Mouse (Mus musculus): Measurements from ENCODE around the gene Lce1e. TPM values are rescaled to one million over a fixed set of nuclear protein-coding genes. Genes with fewer than 3 reads are reported as not detected.
"Not testable (repeated sequence)": the region's sequence is repeated elsewhere in the genome, so short reads cannot be mapped to it uniquely, and the experiment has no call there.

Gene Lce1e
- polyA plus RNA-seq (2012; rRNA removed), result not detected in 2 replicates

DNA sequence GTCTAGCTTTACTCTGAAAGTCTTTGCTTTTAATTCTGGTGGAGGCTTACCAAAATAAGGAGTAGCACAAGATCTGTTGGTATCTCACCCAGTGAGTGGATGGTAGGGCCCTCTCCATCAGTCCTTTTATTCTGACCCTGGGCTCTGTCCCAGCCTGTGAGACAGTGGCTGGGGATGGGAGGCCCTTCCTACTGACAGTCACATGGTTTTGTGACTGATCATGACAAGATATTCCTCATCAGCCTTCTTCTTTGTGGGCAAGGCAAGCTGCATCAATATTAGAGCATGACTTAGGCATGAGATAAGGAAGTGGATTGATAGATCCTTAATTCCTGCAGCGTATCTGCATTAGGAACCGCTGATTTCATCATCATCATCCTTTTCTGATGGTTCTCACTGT lies at the start of gene Lce1e:
TSS of gene Lce1e (minus strand) at position 101 of the 400 bp plus-strand sequence.
- DNase-seq (ENCODE audit: low read depth), result no peak

DNA sequence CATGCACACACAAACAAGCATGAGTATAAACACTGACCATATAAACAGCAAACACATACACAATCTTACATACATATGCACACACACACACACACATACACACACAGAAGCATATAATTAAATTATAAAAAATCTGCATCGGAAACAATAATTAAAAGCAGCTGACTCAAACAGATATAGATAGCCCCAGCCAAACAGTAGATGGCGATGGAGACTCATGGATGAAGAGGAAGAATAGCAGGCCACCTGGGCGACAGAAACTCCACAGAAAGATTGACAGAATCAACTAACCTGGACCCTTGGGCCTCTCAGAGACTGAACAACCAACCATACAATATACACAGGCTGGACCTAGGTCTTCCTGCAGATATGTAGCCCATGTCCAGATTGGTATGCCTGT lies 44.3 kb upstream of the Lce1e start:
- no peak for DNase-seq (ENCODE audit: low read depth)

DNA sequence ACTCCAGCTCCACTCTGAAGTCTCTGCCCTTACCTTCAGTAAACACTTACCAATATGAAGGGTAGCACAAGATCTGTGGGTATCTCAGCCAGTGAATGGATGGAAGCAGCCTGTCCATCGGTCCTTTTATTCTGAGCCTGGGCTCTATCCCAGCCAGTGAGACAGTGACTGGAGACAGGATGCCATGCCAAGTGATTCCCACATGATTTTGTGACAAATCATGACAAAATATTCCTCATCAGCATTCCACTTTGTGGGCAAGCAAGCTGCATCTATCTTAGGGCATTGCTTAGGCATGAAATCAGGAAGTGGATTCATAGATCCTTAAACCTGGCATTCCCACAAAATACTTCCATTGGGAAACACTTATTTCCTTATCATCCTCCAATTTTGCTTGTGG lies 43.4 kb upstream of the Lce1e start, which contains the start of gene Lce1g:
TSS of gene Lce1g (minus strand) at position 101 of the 400 bp plus-strand sequence.
- DNase-seq (ENCODE audit: low read depth), result no peak

DNA sequence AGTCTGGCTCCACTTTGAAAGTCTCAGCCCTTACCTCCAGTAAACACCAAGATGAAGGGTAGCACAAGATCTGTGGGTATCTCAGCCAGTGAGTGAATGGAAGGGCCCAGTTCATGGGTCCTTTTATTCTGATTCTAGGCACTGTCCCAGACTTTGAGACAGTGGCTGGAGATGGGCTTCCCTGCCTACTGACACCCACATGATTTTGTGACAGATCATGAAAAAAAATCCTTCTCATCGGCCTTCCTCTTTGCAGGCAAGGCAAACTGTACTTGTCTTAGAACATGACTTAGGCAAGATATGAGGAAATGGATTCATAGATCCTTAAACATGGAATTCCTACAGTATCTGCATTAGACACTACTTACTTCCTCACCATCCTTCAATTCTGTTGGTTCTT lies 30.1 kb upstream of the Lce1e start, which contains the start of gene Gm38119:
TSS of gene Gm38119 (minus strand) at position 101 of the 400 bp plus-strand sequence.
- no peak for DNase-seq (ENCODE audit: low read depth)

DNA sequence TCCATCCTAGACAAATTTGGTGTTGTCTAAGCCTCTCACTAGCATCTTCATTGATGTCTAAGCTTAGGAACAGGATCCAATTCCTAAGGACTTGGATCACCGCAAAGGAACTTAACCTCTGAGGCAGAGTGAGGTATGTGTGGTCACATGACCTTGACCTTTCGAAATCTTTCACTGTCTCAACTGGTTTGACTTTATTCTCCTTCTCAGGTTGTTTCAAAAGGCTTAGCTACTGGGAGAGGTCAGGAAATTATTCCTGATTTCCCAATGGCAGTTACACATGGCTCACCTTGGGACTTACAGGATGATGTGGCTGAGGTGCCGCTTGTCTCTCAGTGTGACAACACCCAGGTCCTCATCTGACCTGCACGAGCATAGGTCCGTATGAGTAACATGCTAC lies 13.8 kb upstream of the Lce1e start:
- DNase-seq (ENCODE audit: low read depth), result peak; percentile 55

DNA sequence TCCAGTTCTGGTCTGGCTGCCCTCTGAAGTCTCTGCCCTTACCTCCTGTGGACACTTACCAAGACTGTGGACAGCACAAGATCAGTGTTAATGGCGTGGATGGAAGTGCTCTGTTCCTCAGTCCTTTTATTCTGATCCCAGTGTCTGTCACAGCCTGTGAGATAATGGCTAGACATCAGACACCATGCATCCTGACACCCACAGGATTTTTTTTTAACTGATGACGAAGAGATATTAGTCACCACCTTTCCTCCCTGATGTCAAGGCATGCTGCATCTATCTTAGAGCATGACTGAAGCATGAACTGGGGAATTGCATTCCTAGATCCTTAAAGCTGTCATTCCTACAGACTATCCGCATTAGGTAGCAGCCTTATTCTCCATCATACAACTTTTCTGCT lies 11.4 kb upstream of the Lce1e start, which contains the start of gene Lce1f:
TSS of gene Lce1f (minus strand) at position 101 of the 400 bp plus-strand sequence.
- DNase-seq (ENCODE audit: low read depth), result no peak

DNA sequence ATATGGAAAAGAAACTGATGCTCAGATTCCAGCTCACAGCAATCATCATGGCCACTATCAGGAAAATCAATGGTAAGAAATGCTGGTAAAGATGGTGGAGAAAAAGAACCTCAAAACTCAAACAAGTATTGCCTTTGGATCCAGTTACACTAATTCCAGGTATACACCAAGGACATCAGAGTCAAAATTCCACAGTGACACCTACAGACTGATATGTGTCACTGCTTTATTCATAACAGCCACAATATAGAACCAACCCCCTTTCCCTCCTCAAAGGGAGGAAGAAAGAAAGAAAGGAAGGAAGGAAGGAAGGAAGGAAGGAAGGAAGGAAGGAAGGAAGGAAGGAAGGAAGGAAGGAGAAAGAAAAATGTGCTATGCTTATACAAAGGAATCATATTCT lies 6.2 kb upstream of the Lce1e start:
- DNase-seq (ENCODE audit: low read depth), result no peak

DNA sequence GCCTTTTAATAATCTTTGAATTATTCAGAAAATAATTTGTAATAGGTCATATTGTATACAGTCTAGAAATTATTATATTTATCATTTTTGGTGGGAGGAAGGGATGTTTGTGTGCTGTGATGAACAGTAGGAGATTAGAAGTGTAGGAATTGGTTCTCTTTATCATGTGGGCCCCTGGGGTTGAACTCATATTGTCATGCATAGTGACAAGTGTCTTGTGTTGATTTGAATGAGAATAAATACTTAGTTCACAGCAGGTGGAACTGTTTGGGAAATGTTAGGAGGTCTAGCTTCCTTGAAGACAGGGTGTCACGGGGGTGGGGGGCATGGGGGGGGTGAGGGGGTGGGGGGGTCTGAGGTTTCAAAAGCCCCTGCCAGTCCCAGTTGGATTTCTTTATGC lies 14.3 kb downstream of the Lce1e start:
- no peak for DNase-seq (ENCODE audit: low read depth)

DNA sequence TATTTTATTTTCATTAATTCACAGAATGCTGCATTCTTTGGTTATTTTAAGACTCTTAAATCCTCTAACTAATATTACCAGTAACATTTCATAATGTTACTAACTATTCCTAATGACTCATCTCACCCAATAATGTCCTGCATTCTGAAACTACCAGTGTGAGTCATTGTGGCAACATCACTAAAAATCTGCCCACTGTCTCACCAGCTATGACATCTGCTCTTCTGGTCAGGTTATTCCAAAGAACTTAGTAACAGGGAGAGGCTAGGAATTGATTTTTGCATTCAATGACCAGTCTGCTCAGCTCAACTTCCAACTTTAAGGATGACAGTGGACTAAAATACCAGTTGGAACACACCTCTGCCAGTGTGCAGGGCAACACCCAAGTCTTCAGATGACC lies 17.2 kb downstream of the Lce1e start:
- no peak for DNase-seq (ENCODE audit: low read depth)

DNA sequence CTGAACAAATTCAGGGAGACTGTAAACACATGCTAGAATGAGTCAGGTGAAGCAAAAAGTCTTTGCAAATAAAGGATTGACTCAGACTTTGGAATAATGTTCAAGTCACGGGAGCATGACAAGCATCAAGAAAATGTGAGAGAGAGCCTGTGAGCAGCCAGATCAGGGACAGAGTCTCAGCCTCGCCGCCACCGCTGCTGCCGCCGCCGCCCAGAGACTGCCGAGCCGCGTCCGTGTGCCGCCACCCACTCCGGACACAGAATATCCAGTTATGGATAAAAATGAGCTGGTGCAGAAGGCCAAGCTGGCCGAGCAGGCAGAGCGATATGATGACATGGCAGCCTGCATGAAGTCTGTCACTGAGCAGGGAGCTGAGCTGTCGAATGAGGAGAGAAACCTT lies 19.7 kb downstream of the Lce1e start:
- DNase-seq (ENCODE audit: low read depth), result not testable (repeated sequence)

DNA sequence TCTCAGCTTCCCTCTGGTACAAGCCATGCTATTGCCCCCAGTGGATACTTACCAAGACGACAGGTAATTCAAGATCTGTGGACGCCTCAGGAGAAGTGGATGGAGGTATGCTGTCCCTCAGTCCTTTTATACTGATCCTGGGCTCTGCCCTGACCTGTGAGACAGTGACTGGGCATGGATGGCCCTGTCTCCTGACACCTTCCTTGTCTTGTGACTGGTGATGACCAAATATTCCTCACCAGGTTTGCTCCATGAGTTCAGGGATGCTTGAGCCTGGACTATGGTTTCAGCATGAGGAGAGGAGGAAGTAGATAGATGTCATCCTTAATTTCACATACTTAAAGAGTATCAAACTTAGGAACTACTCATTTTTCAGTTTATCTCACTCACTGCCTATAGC lies 21.8 kb downstream of the Lce1e start, which contains the start of gene Lce1d:
TSS of gene Lce1d (minus strand) at position 101 of the 400 bp plus-strand sequence.
- no peak for DNase-seq (ENCODE audit: low read depth)

DNA sequence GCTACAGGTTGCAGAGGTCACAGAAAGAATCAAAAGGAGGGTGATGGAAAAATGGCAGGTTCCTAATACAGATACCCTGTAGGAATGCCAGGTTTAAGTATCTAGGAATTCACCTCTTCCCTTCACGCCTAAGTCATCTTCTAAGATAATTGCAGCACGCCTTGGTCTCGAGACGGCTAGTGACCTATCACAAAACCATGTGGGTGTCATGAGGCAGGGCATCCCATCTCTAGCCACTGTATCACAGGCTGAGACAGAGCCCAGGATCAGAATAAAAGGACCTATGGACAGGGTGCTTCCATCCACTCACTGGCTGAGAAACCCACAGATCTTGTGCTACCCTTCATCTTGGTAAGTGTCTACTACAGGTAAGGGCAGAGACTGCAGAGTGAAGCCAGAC lies 29.9 kb downstream of the Lce1e start, which contains the start of gene Lce1c:
TSS of gene Lce1c (plus strand) at position 301 of the 400 bp plus-strand sequence.
- no peak for DNase-seq (ENCODE audit: low read depth)

DNA sequence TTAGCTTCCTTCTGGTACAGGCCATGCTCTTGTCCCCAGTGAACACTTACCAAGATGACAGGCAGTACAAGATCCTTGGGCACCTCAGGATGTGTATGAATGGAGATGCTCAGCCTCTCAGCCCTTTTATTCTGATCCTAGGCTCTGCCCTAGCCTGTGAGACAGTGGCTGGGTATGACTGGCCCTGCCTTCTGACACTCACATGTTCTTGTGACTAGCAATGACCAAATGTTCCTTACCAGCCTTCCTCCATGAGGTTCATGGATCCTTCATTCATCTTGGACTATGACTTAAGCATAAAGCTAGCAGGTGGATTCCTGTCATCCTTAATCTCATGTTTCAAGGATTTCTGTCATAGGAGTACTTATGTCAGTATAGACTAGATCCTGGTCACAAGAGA lies 38.7 kb downstream of the Lce1e start, which contains the start of gene Lce1a2:
TSS of gene Lce1a2 (minus strand) at position 101 of the 400 bp plus-strand sequence.
- no peak for DNase-seq (ENCODE audit: low read depth)

Other genes with a start within 250 kb of the Lce1e start
- 0.28 TPM in 1 of 2 replicates, not detected in the other for gene Sprr1a, start 223.2 kb downstream of the Lce1e start, polyA plus RNA-seq (2012; rRNA removed)
- not detected in 2 replicates for gene Sprr4, start 208.6 kb downstream of the Lce1e start, polyA plus RNA-seq (2012; rRNA removed)
- gene 2310046K23Rik, start 174.6 kb downstream of the Lce1e start, polyA plus RNA-seq (2012; rRNA removed), result not detected in 2 replicates
- gene Ivl, start 135.3 kb downstream of the Lce1e start, polyA plus RNA-seq (2012; rRNA removed), result not detected in 2 replicates
- 27.9 and 30.2 TPM in 2 replicates for gene Smcp, start 120.1 kb downstream of the Lce1e start, polyA plus RNA-seq (2012; rRNA removed)
- not detected in 2 replicates for gene 2210017I01Rik, start 101.6 kb downstream of the Lce1e start, polyA plus RNA-seq (2012; rRNA removed)
- 0.45 TPM in 1 of 2 replicates, not detected in the other for gene Lce6a, start 87.4 kb downstream of the Lce1e start, polyA plus RNA-seq (2012; rRNA removed)
- not detected in 2 replicates for gene Lce1a1, start 60.8 kb downstream of the Lce1e start, polyA plus RNA-seq (2012; rRNA removed)
- not detected in 2 replicates for gene Lce1b, start 52.1 kb downstream of the Lce1e start, polyA plus RNA-seq (2012; rRNA removed)
- gene Lce1a2, start 38.8 kb downstream of the Lce1e start, polyA plus RNA-seq (2012; rRNA removed), result not detected in 2 replicates
- gene Lce1c, start 29.8 kb downstream of the Lce1e start, polyA plus RNA-seq (2012; rRNA removed), result not detected in 2 replicates
- not detected in 2 replicates for gene Lce1d, start 21.9 kb downstream of the Lce1e start, polyA plus RNA-seq (2012; rRNA removed)
- gene Lce1f, start 11.3 kb upstream of the Lce1e start, polyA plus RNA-seq (2012; rRNA removed), result not detected in 2 replicates
- not detected in 2 replicates for gene Gm38119, start 30.0 kb upstream of the Lce1e start, polyA plus RNA-seq (2012; rRNA removed)
- gene Lce1g, start 43.3 kb upstream of the Lce1e start, polyA plus RNA-seq (2012; rRNA removed), result not detected in 2 replicates
- not detected in 2 replicates for gene Lce1h, start 56.0 kb upstream of the Lce1e start, polyA plus RNA-seq (2012; rRNA removed)
- gene Lce1i, start 69.8 kb upstream of the Lce1e start, polyA plus RNA-seq (2012; rRNA removed), result not detected in 2 replicates
- gene Lce1j, start 81.4 kb upstream of the Lce1e start, polyA plus RNA-seq (2012; rRNA removed), result not detected in 2 replicates
- not detected in 2 replicates for gene Lce1k, start 98.8 kb upstream of the Lce1e start, polyA plus RNA-seq (2012; rRNA removed)
- gene Kprp, start 118.2 kb upstream of the Lce1e start, polyA plus RNA-seq (2012; rRNA removed), result not detected in 2 replicates
- gene Lce1l, start 142.2 kb upstream of the Lce1e start, polyA plus RNA-seq (2012; rRNA removed), result not detected in 2 replicates
- not detected in 2 replicates for gene 2310050C09Rik, start 161.1 kb upstream of the Lce1e start, polyA plus RNA-seq (2012; rRNA removed)
- gene Lce3a, start 217.2 kb upstream of the Lce1e start, polyA plus RNA-seq (2012; rRNA removed), result not detected in 2 replicates
- not detected in 2 replicates for gene Lce3b, start 223.9 kb upstream of the Lce1e start, polyA plus RNA-seq (2012; rRNA removed)
- gene Lce3c, start 235.4 kb upstream of the Lce1e start, polyA plus RNA-seq (2012; rRNA removed), result not detected in 2 replicates
- not detected in 2 replicates for gene Lce3d, start 248.3 kb upstream of the Lce1e start, polyA plus RNA-seq (2012; rRNA removed)

Data from gonadal fat pad, adult 2 months (tissue).